Mouse (Mus musculus): Measurements from ENCODE around the gene Rbpms2.
A peak's percentile ranks its signal among the peaks of the same experiment; 100 is the strongest.
"Not testable (repeated sequence)": the region's sequence is repeated elsewhere in the genome, so short reads cannot be mapped to it uniquely, and the experiment has no call there.

Gene Rbpms2

DNA sequence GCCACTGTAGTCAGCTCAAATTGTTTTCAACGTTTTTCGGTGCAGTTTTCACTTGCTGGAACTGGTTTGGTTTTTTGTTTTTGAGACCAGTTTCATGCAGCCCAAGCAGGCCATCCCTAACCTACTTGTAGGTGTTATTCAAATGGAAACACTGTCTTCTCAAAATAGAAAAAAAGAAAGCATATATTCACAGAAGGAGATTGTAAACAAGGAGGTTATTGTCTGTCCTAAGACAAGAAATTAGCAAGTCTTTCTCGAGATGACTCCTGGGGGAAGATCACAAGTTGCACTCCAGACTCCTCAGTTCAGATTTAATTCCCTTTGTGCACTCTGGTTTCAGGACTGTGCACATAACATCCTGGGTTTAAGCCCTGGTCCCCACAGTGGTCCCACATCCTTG is 10.1 kb upstream of the Rbpms2 start:
- DNase-seq (ENCODE audit: low read depth, low spot score), result no peak

DNA sequence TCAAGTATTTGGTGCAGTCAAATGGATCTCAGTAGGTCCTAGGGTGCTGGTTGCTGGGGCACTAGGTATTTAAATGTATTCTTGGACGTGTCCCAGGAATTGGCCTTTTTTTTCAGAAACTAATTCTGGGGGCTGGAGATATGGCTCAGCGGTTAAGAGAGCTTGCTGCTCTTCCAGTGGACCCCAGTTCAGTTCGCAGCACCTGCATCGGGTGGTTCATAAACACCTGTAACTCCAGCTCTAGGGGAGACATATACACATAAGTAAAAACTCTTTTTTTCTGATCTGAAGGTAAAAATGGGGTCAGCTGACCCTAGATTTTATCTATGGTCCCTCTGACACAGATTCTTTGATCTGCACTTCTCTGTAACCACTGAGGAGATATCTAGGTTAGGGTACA is 8.3 kb upstream of the Rbpms2 start:
- DNase-seq (ENCODE audit: low read depth, low spot score), result no peak

DNA sequence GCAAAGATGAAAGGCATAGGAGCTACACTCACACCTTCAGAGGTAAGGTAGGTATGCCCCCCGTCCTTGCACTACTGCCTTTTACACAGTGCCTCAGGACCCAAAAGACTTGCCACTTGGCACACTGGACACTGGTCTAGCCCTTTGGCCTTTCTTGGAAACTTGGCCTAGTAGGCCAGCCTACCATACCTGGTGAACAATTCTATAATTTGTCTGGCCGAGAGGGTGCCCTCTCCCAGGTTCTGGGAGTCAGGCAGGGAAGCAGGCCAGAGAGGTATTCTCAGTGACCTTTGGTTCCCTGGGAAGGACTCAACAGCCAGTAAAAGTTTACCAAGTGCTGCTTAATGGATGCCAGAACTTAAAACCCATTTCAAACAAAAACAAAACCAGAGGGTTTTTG is 7.8 kb upstream of the Rbpms2 start:
- DNase-seq (ENCODE audit: low read depth, low spot score), result no peak

DNA sequence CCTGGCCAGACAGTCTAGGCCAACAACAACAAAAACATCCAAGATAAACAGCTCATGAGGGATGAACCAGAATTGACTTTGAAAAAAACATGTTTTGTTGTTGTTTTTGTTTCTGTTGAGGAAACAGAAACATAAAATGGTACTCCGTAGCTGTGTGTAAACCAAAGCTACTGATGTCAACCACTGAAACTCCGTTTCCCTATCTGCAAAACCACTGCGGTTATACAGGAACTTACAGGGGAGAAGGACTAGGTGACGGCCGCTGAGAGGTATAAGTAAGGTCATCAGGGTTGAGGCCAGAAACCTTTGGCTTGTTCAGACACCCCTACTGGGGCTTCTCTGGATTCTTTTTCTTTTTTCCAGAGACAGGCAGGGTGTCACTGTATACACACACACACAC is 6.6 kb upstream of the Rbpms2 start:
- no peak for DNase-seq (ENCODE audit: low read depth, low spot score)

DNA sequence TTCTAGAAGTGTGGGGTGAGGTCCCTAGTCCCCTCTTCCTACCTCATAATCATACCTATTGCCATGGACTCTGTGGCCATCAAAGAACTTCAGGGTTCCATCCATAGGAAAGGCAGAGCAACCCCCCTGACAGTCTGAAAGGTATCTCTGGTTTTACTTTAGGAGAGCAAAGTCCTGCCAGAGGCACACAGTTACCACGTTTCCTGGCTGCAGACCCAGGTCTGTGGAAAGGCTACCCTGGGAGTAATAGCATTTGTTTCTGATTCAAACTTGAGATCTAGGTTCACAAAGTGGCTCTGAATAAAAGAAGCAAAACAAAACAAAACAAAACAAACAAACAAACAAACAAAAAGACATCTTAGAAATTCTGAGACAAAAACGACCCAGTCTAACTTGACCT is 5.2 kb upstream of the Rbpms2 start:
- DNase-seq (ENCODE audit: low read depth, low spot score), result no peak

DNA sequence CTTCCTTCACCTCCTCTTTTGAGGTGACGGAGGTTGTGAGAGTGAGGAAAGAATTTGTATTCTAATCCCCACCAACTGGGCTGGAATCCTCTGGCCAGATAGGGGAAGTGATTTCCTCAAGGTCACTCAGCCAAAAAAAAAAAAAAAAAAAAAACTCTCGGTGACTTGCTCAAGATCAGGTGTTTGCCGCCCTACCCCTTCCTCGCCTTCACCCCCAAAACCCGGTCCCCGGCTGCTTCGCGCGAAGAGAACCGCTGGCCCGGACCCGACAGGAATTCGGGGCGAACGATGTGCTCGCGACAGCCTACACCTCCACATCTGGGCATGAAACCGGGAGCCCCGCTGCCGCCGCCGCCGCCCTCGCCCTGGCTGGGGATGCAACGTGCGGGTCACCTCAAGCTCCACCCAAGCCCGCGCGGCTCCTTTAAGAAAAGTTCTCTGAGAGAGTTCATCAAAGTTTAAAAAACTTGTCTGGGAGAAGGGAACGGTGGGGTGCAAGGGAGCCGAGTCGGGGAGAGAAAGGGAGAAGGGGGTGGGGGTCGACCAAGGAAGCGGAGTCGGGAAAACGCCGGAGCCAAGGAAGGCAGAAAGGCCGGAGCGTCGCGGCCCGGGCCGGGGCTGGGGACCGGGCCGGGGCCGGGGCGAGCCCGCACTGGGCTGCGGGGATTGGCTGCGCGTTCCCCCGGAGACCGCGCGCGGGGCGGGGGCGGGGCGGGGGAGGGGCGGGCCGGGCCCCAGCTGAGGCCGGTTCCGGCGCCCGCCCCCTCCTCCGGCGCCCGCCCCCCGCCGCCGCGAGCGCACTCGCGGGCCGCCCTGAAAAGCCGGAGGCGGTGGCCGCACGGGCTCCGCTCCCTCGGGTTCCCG is 551 bp downstream of the Rbpms2 start:
- DNase-seq (ENCODE audit: low read depth, low spot score), result no peak

DNA sequence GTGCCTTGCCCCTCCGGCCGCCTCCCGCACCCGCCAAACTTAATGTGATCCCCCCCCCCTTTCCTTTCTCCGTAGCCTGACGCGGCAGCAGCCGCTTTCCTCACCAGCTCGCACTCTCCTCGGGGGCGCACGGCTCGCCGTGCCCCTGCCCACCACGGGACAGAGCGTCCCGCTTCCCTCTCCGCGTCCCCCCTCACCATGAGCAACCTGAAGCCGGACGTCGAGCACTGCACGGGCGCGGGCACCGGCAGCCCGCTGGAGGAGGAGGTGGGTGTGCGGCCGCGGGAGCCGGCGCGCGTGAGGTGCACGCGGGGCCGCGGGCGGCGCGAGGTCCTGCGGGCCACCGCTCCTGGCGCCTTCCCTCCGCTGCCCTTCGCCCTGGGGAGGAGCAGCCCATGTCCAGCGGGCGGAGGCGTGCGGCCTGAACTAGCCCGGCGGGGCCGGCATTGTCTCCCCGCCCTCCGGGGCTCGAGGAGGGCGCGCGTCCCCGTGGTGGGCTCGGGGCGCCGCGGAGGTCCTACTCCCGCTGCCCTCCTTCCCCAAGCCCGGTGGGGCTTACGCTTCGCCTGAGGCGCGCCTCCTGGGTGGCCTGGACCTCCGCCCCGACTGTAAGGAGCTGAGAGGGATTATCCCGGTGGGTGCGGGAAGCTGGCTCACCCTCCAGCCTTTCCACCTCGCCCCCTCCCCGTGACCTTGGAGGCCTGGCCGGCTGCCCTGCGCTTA is 1.3 kb downstream of the Rbpms2 start:
- no peak for DNase-seq (ENCODE audit: low read depth, low spot score)

DNA sequence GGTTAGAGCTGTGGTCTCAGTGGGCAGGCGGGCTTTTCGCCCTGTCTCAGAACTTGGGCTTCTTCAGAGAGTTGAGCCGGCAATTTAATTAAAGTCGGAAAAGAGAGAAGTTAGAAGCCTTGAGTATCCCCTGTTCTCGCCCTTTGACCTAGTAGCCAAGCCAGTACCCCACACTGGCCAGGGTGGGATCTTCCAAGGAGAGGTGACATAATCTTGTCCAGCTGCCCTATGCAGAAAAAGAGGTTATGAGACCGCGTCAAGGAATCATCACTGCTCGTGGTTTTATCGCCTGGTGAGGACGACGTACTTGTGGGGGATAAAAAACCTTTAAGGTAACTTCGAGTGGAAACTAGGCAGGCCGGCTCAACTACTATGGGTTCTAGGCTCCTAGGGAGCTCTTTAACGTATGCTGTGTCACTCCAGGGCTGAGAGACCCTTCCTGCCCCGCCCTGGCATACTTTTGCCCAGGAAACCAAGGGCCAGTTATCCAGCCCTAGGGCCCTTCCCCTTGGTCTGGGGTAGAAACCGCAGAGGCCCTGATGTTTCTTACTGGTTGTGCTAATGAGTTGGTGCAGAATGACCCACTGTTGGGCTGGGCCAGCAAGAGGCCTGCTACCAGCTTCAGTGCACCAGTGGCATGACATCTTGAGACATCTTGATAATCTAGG is 2.0 kb downstream of the Rbpms2 start:
- no peak for DNase-seq (ENCODE audit: low read depth, low spot score)

DNA sequence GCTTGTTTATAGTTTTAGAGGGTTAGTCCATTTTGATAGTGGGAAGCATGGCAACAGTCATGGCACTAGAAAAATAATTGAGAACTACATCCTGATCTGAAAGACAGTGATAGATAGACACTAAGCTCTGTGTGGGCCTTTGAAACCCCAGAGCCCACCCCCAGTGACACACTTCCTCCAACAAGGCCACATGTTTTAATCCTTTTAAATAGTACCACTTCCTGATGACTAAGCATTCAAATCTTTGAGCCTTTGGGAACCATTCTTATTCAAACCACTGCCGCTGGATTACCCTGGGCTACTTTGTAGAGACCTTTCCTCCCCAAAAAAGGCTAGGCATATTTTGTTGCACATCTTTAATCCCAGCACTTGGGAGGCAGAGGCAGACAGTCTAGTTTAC is 6.3 kb downstream of the Rbpms2 start:
- no peak for DNase-seq (ENCODE audit: low read depth, low spot score)

DNA sequence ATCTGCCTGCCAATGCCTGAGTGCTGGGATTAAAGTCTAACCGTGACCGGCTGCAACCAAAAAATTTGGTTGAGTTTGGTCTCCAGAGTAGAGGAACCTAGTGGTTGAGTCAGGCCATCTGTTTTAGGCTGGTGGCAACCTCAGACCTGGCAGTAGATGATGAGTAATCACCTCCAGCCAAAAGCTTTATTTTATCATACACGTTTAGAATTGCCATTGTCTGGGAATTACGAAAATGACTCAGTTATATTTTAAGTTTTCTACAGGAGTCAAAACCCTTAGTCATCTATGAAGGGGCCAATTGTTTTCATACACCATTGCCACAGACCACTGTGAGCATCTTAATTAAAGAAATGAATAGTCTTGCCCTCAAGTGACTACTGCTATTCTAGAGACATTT is 7.5 kb downstream of the Rbpms2 start:
- no peak for DNase-seq (ENCODE audit: low read depth, low spot score)

DNA sequence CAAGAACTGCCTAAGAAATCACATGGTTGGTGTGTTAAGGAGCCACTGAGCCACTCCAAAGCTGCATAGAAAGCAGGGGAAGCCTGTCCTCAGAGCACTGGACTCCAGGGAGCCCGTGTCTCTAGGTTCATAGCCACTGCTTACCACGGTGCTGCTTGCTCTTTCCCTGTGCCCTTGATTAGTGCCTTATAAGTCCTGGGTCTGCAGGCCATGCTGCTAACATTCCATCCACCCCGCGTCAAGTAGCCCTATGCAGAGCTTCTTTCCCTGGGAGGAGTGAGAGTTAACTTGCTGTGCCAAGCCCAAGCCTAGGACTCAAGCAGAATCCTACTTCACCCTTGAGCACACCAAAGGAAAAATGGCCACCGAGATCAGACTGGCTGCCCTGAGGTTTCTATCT is 9.6 kb downstream of the Rbpms2 start:
- DNase-seq (ENCODE audit: low read depth, low spot score), result no peak

DNA sequence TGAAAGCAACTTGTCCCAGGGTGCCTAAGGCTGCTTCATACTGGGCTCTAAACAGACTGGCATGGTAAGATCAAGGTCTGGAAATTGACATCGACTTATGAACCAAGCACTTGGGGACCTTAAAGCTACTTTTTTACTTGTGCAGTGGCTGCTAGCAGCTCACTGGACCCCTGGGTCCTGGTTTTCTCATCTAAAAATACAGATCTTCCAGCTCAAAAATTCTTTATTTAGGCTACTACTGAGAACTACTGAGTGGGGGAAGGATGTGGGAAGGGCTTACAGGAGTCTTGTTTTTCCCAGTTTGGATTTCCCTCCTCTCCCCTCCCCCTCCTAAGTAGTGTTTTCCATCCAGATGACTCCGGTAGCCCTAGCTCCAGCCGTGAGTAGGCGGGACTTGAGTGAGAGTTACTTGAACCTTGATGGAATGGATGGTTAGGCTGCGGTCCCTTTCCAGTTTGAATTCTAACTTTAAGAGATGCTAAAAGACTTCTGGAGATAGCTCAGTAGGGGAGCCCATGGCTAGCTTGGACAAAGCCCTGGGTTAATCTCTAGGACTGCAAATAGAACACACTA is 11.5 kb downstream of the Rbpms2 start:
- peak; percentile 77 for DNase-seq (ENCODE audit: low read depth, low spot score)

DNA sequence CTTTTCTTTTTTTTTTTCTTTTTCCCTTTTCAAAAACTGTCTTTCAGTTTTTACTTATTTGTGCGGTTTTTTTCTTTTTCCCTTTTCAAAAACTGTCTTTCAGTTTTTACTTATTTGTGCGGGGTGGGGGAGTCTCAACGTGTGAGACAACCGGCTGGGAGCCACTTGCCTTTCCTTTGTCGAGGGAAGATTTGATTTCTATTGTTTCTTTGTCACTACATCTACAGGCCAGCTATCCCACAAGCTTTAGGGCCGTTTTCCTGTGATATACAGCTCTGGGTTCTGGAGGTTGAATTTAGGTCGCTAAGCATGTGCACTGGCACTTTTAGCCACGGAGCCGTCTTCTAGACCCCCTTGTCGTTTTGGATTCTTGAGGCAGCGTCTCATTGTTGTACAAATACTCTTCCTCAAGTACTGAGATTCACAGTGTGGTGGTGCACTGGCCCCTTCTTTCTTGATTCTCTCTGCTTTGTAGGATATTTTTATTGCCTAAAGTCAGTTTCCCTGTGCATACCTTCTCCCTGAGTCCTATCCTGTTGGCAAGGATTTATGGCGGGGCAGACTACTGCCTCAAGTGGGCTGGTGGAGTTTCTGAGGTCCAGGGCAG is 12.1 kb downstream of the Rbpms2 start:
- DNase-seq (ENCODE audit: low read depth, low spot score), result no peak

DNA sequence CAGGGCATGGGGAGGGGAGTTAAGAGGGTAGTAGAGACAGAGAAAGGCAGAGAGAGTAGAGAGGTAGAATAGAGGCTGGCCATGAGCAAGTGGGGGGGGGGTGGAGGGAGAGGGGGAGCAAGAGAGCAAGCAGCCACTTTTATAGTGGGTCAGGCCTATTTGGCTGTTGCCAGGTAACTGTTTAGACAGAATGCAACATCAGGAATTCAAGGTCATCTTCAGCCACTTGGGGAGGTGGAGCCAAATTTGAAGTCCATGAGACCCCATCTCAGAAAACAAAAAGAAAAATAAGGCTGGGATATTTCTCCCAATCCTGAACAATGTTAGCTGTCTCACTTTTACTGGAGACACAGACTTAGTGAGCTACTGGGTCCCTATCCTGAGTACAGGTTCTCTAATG is 13.1 kb downstream of the Rbpms2 start:
- no peak for DNase-seq (ENCODE audit: low read depth, low spot score)

DNA sequence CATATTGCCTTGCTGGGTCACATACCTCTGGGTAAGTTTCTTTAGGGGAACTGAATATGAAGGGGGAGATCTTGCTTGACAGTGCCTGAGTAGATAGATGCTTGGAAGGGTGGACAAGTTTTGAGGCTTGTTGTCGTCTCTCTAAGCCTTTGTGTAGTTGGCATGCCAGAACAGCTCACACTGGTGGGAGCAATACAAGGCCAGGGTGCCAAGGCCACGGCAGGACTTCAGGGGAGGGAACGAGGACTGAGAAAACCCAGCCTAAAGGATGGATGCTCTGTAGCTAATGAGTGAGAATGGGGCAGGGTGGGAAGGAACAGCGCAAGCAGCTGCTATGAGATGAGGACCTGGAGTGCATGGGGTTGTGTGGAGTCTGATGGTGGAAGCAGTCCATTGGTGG is 15.5 kb downstream of the Rbpms2 start:
- DNase-seq (ENCODE audit: low read depth, low spot score), result no peak

DNA sequence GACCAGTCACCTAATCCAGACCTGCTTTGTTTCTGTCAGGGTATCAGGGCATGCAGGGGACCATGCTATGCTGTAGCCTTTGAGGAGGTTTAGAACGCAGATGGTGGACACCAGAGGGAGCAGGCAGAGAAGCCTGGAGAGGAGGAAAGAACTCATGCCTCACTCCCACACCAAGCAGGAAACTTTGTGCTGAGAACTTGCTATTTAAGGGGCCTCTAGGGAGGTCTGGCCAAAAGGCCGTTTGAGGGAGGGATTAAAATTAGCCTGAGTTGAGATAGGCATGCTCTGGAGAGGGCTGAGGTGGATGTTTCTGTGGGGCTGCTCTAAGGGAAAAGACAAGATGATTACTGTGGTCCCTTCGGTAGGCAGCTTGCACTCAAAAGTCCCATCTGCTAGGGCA is 16.5 kb downstream of the Rbpms2 start:
- no peak for DNase-seq (ENCODE audit: low read depth, low spot score)

DNA sequence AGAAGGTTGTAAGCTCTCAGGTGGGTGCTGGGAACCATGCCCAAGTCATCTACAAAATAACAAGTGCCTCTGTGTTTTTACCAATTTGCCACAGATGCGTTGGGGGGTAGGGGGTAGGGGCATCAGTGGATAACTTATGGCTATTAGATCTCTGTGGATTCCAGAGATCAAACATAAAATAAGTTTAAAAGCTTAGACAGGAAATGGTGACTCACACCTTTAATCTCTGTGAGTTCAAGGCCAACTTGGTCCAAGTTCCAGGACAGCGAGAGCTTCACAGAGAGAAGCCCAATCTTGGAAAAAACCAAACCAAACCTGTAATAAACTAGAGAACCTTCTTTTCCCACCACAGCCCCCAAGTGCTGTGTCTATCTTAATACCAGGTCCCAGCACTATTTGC is 17.3 kb downstream of the Rbpms2 start:
- no peak for DNase-seq (ENCODE audit: low read depth, low spot score)

DNA sequence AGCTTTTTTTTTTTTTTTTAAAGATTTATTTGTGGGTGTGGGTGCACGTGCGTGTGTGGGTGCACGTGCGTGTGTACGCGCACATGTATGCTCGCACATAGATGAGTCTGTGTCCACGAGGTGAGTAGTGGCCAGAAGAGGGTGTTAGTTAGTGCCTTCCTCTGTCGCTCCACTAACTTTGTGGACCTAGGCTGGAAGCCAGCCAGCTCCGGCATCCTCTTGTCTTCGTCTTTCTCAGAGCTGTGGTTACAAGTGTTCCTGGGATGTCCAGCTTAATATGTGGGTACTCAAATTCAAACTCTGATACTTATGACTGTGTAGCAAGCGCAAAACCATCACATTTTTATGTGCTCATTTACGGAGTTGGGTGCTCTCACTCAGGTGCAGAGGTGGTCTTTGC is 19.3 kb downstream of the Rbpms2 start:
- DNase-seq (ENCODE audit: low read depth, low spot score), result no peak

DNA sequence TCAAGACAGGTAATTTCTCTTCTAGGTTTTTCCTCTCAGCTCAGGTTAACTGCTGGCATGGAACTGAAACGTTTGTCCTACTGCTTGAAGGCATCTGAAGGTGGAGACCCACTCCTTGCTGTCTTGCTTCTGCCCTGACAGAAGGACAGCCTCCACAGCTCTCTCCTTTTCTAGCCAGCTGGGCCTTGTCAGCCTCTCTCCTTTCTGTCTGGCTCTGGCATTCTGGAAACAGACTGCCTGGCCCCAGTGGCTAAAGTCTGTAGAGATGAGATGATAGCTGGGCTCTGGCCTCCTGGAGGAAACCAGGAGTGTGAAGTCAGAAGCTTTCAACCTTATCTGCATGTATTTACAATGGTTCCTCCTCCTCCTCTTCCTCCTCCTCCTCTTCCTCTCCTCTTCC is 20.5 kb downstream of the Rbpms2 start:
- DNase-seq (ENCODE audit: low read depth, low spot score), result no peak

DNA sequence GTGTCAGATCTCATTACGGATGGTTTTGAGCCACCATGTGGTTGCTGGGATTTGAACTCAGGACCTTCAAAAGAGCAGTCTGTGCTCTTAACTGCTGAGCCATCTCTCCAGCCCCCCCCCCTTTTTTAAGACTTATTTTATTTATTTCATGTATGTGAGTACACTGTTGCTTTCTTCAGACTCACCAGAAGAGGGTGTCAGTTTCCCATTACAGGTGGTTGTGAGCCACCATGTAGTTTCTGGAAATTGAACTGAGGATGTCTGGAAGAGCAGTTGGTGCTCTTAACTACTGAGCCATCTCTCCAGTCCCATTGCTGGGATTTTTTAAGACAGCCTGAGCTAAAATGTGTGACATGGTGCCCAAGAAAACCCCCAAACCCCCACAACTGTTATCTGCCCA is 22.5 kb downstream of the Rbpms2 start:
- DNase-seq (ENCODE audit: low read depth, low spot score), result not testable (repeated sequence)

DNA sequence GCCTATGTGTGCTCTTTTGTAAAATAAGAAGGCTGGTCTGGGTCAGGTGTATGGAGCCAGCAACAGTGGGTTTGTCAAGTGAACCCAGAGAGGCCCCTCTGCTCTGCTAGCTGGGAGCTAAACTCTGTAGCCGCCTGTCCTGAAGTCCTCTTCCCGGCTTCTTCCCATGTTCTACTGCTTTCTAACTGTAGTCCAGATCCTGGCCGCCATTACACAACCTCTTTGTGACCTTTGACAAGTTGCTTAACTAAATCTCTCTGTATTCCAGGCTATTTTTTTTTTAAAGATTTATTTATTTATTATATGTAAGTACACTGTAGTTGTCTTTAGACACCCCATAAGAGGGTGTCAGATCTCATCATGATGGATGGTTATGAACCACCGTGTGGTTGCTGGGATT is 24.3 kb downstream of the Rbpms2 start:
- DNase-seq (ENCODE audit: low read depth, low spot score), result no peak

DNA sequence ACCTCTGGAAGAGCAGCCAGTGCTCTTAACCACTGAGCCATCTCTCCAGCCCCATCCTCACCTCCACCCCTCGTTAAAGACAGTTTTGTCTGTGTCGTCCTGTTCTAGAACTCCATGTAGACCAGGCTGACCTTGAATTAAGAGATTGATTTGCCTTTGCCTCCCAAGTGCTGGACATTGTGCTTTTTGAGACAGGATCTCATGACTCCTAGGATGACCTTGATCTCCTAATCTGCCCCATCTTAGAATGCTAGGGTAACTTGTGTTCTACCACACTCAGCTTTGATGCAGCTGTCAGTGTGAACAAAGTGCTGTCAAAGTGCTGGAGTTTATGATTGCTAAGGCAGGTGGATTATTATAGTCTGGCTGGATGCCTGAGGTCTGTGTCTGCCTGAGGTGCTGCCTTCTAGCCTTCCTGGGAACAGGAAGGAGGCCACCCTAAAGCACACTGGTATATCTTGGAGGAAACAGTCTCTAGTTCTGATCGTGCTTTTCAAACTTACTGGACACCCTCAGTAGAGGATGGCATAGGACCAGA is 25.3 kb downstream of the Rbpms2 start:
- no peak for DNase-seq (ENCODE audit: low read depth, low spot score)

Data from WW6 (cell line).